Mouse (Mus musculus): ENCODE data around the gene Vtn.
"Not testable (repeated sequence)": the region's sequence is repeated elsewhere in the genome, so short reads cannot be mapped to it uniquely, and the experiment has no call there.

Gene Vtn

GRCm38 (mm10) chr11:78497544-78498522, 1.1 kb upstream of the Vtn start, which contains the start of gene Sarm1:
Gene Sarm1 (minus strand): TSS chr11:78497754.
- DNase-seq (ENCODE audit: low spot score in 2 of 2) = peak; percentile 92 to 94

GRCm38 (mm10) chr11:78499543-78499942, 652 bp downstream of the Vtn start:
- DNase-seq (ENCODE audit: low spot score in 2 of 2) = no peak

- DNase-seq (ENCODE audit: low spot score in 2 of 2) = no peak
These were observed 1.8 kb downstream of the Vtn start for GRCm38 (mm10) chr11:78500623-78501202.

- no peak for DNase-seq (ENCODE audit: low spot score in 2 of 2)
These were observed 2.6 kb downstream of the Vtn start for GRCm38 (mm10) chr11:78501529-78501928.

GRCm38 (mm10) chr11:78502909-78503650, 4.2 kb downstream of the Vtn start, which contains the start of gene Sebox:
Gene Sebox (plus strand): TSS chr11:78503447.
- no peak for DNase-seq (ENCODE audit: low spot score in 2 of 2)

GRCm38 (mm10) chr11:78505430-78505829, 6.5 kb downstream of the Vtn start:
- DNase-seq (ENCODE audit: low spot score in 2 of 2) = no peak

GRCm38 (mm10) chr11:78509148-78509547, 10.3 kb downstream of the Vtn start:
- DNase-seq (ENCODE audit: low spot score in 2 of 2) = no peak

- peak; percentile 85 to 92 for DNase-seq (ENCODE audit: low spot score in 2 of 2)
These were observed 13.4 kb downstream of the Vtn start, which contains the start of the genes Tmem199 and Poldip2 for GRCm38 (mm10) chr11:78512025-78512957. Gene Tmem199 (minus strand): TSS chr11:78512172. Gene Poldip2 (plus strand): TSS chr11:78512193.

- no peak for DNase-seq (ENCODE audit: low spot score in 2 of 2)
These were observed 14.4 kb downstream of the Vtn start for GRCm38 (mm10) chr11:78513106-78513790.

GRCm38 (mm10) chr11:78515549-78516325, 16.8 kb downstream of the Vtn start:
- DNase-seq (ENCODE audit: low spot score in 2 of 2) = no peak

- no peak for DNase-seq (ENCODE audit: low spot score in 2 of 2)
These were observed 20.0 kb downstream of the Vtn start for GRCm38 (mm10) chr11:78518931-78519330.

GRCm38 (mm10) chr11:78521880-78522279, 23.0 kb downstream of the Vtn start:
- DNase-seq (ENCODE audit: low spot score in 2 of 2) = no peak

- DNase-seq (ENCODE audit: low spot score in 2 of 2) = no peak
These were observed 23.6 kb downstream of the Vtn start for GRCm38 (mm10) chr11:78522481-78522997.

GRCm38 (mm10) chr11:78523241-78523955, 24.5 kb downstream of the Vtn start:
- no peak for DNase-seq (ENCODE audit: low spot score in 2 of 2)

GRCm38 (mm10) chr11:78524838-78525237, 25.9 kb downstream of the Vtn start:
- no peak for DNase-seq (ENCODE audit: low spot score in 2 of 2)

GRCm38 (mm10) chr11:78528714-78529113, 29.8 kb downstream of the Vtn start:
- no peak for DNase-seq (ENCODE audit: low spot score in 2 of 2)

- DNase-seq (ENCODE audit: low spot score in 2 of 2) = no peak
These were observed 31.1 kb downstream of the Vtn start for GRCm38 (mm10) chr11:78530001-78530400.

GRCm38 (mm10) chr11:78531046-78531445, 32.2 kb downstream of the Vtn start:
- DNase-seq (ENCODE audit: low spot score in 2 of 2) = no peak

- DNase-seq (ENCODE audit: low spot score in 2 of 2) = not testable (repeated sequence)
These were observed 32.6 kb downstream of the Vtn start for GRCm38 (mm10) chr11:78531515-78531914.

All from spleen, postnatal 4 days (tissue).